Comparison of ENCODE assay signal across 14 mouse cellular contexts in genomic region chr11:117423422-117423821, GRCm38 (mm10).
"Had no signal": no experiment of that assay in that cellular context is flagged by ENCODE, and none has a peak within 500 bp of the region (broad histone marks: within the 10 kb centered on the region; RNA-seq: fewer than 3 reads in every experiment).

No protein-coding gene starts in this region.

- H3K36me3 ChIP-seq: liver, embryonic 13.5 days; midbrain, embryonic 12.5 days; neural tube, embryonic 13.5 days had no signal

- DNase-seq: kidney, postnatal 10 days; kidney, postnatal 36 days; layer of hippocampus, postnatal 36 days; liver, embryonic 13.5 days; lung, adult 2 months; lung, postnatal 14 days; lung, postnatal 4 days; retina, postnatal 1 day; thymus, adult 18-20 months; thymus, postnatal 36 days had no signal

- H3K9me3 ChIP-seq: liver, embryonic 13.5 days; neural tube, embryonic 13.5 days had no signal

- H3K4me3 ChIP-seq: left cerebral cortex, adult 2 months; liver, embryonic 13.5 days; midbrain, embryonic 12.5 days; myocyte; neural tube, embryonic 13.5 days had no signal

- H3K27ac ChIP-seq: left cerebral cortex, adult 2 months; liver, embryonic 13.5 days; midbrain, embryonic 12.5 days; neural tube, embryonic 13.5 days had no signal
